Mouse (Mus musculus): ENCODE data around the gene Cdc42bpg. TPM values are rescaled to one million over a fixed set of nuclear protein-coding genes. Genes with fewer than 3 reads are reported as not detected.

Gene Cdc42bpg
- polyA plus RNA-seq, 1 experiment from 2014 or later = 1.6 TPM

DNA sequence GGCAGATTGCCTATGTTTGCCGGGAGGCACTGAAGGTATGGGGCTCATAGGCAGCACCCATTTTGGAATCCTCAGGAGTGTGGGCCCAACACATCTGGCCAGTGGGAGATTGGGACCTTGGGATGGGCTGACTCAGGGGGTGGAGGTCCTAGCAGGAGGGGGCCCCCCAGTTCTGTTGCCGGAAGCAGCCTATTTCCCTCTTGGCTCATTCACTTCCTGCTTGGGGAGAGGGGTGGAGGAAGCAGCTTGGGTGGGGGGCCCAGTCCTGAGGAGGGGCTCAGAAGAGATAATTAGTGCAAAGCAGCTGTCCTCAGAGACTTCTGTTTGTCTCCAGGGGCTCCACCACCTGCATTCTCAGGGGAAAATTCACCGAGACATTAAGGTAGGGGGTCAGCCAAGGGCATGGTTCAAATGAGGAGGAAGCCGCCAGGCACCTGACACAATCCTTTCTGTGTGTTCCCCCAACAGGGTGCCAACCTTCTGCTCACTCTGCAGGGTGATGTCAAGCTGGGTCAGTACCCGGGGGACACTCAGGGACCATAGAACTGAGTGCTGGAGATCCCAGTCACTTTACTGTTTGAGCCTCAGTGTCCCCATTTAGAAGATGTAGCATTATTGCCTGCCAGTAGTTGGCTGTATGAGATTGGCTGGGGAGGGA lies 36.1 kb downstream of the Cdc42bpg start:
- Histone ChIP-seq H3K4me1 (ENCODE audit: control insufficient read depth, insufficient read depth, low read length) (no peaks in the 10 kb centered on the region), H3K27ac (replicated peaks; ENCODE audit: low read depth, low read length) (no peak overlapping the region), H3K9me3 (ENCODE audit: control insufficient read depth, low read length) (no peaks in the 10 kb centered on the region), H3K4me2 (ENCODE audit: low read depth, low read length) (no peak overlapping the region; the same call in 1 of the 2 replicates), H3K36me3 (ENCODE audit: control insufficient read depth, insufficient read depth, low read length) (peaks cover 76% of the 10 kb centered on the region), H3K9ac (ENCODE audit: low read depth, low read length) (no peak overlapping the region), H3K4me3 (ENCODE audit: low read depth, low read length) (no peak overlapping the region), H3K27me3 (replicated peaks; ENCODE audit: control insufficient read depth, insufficient read depth, low read length) (no peaks in the 10 kb centered on the region)
- WGBS = 62% methylated on average over 5 of the region's 5 CpGs
- ATAC-seq (ENCODE audit: low read depth) = no peak
- DNase-seq (ENCODE audit: low spot score) = no peak

DNA sequence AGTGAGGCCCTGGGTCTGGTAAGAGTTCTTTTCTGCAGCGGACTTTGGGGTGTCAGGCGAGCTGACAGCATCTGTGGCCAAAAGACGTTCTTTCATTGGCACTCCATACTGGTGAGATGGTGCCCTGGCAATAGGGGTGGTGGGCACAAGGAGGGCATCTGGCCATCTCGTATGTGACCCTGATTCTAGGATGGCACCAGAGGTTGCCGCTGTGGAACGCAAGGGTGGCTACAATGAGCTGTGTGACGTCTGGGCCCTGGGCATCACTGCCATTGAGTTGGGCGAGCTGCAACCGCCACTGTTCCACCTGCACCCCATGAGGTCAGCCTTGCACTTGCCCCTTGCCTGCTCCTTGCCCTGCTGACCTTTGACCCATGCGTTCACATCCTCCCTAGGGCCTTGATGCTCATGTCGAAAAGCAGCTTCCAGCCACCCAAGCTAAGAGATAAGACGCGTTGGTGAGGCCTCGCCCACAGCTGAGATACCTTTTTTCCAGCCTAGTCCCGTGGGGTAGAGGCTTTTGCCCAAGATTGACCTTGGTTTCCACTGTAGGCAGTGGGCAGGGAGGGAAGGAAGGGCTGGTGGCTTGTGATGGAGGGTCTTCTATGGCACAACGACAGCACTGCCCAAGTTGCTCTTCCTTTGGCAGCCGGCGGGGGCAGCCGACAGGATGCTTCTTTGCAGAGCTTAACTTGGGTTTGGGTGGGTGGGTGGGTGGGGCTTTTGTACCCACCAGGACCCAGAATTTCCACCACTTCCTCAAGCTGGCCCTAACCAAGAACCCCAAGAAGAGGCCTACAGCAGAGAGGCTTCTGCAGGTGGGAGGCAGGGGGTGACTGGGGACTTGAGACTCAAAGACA lies 37.0 kb downstream of the Cdc42bpg start:
- H3K36me3 ChIP-seq (ENCODE audit: control insufficient read depth, insufficient read depth, low read length) = peaks cover 70% of the 10 kb centered on the region
- H3K9ac ChIP-seq (ENCODE audit: low read depth, low read length) = no peak overlapping the region
- no peak for DNase-seq (ENCODE audit: low spot score)
- H3K9me3 ChIP-seq (ENCODE audit: control insufficient read depth, low read length) = no peaks in the 10 kb centered on the region
- ATAC-seq (ENCODE audit: low read depth) = no peak
- no peak overlapping the region for H3K27ac ChIP-seq (replicated peaks; ENCODE audit: low read depth, low read length)
- no peaks in the 10 kb centered on the region for H3K27me3 ChIP-seq (replicated peaks; ENCODE audit: control insufficient read depth, insufficient read depth, low read length)
- 83% methylated on average over 19 of the region's 19 CpGs for WGBS
- H3K4me2 ChIP-seq (ENCODE audit: low read depth, low read length) = no peak overlapping the region
- no peak overlapping the region for H3K4me3 ChIP-seq (ENCODE audit: low read depth, low read length)
- H3K4me1 ChIP-seq (ENCODE audit: control insufficient read depth, insufficient read depth, low read length) = no peaks in the 10 kb centered on the region

DNA sequence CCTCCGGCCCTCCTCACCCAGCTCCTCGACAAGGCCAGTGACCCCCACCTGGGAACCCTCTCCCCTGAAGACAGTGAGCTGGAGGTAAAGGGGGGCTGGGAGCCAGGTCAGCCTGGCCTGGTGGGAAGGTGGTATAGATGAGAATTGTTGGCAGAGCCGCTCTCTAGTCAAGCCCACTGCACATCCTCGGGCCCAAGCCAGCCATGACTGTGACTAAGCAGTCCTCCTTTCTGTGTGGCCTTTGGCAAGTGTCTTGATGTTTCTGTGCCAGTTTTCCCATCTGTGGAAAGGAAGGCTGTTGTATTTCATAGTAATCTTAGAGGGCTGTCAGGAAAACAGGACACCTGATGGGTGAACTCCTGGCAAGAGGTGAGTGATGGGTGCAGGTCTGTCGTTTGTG lies 37.7 kb downstream of the Cdc42bpg start:
- Histone ChIP-seq H3K9ac (ENCODE audit: low read depth, low read length) (no peak overlapping the region), H3K4me3 (ENCODE audit: low read depth, low read length) (no peak overlapping the region), H3K4me1 (ENCODE audit: control insufficient read depth, insufficient read depth, low read length) (no peaks in the 10 kb centered on the region), H3K9me3 (ENCODE audit: control insufficient read depth, low read length) (no peaks in the 10 kb centered on the region), H3K4me2 (ENCODE audit: low read depth, low read length) (no peak overlapping the region), H3K27ac (replicated peaks; ENCODE audit: low read depth, low read length) (no peak overlapping the region), H3K27me3 (replicated peaks; ENCODE audit: control insufficient read depth, insufficient read depth, low read length) (no peaks in the 10 kb centered on the region), H3K36me3 (ENCODE audit: control insufficient read depth, insufficient read depth, low read length) (peaks cover 65% of the 10 kb centered on the region)
- DNase-seq (ENCODE audit: low spot score) (no peak), ATAC-seq (ENCODE audit: low read depth) (no peak)
- WGBS = 93% methylated on average over 5 of the region's 5 CpGs

- Histone ChIP-seq H3K27me3 (replicated peaks; ENCODE audit: control insufficient read depth, insufficient read depth, low read length) (no peaks in the 10 kb centered on the region), H3K27ac (replicated peaks; ENCODE audit: low read depth, low read length) (no peak overlapping the region), H3K9ac (ENCODE audit: low read depth, low read length) (no peak overlapping the region), H3K4me3 (ENCODE audit: low read depth, low read length) (no peak overlapping the region), H3K36me3 (ENCODE audit: control insufficient read depth, insufficient read depth, low read length) (peaks cover 60% of the 10 kb centered on the region), H3K9me3 (ENCODE audit: control insufficient read depth, low read length) (no peaks in the 10 kb centered on the region), H3K4me1 (ENCODE audit: control insufficient read depth, insufficient read depth, low read length) (no peaks in the 10 kb centered on the region), H3K4me2 (ENCODE audit: low read depth, low read length) (no peak overlapping the region)
- DNase-seq (ENCODE audit: low spot score) (no peak), ATAC-seq (ENCODE audit: low read depth) (no peak)
- WGBS = 93% methylated on average over 4 of the region's 5 CpGs
Observed at GRCm38 (mm10) chr19:6346023-6346422, 39.8 kb downstream of the Cdc42bpg start.

DNA sequence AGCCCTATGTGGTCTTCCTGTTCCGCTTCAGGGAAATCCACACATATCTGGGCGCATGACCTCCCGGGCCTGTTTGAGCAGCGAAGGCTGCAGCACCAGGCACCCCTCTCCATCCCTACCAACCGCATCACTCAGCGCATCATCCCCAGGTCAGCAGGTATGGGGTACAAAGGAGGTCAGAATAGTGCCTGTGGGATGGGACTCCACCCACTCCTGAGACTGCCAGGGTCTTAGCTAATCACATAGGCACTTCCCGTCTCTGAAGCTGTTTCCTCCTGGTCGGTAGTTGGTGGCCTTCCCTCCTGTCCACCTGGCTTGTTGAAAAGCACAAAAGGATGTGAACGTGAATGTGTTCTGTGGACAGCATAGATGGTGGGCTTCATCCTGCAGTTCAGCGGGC lies 40.4 kb downstream of the Cdc42bpg start:
- H3K4me3 ChIP-seq (ENCODE audit: low read depth, low read length) = no peak overlapping the region
- H3K9me3 ChIP-seq (ENCODE audit: control insufficient read depth, low read length) = no peaks in the 10 kb centered on the region
- no peak overlapping the region for H3K27ac ChIP-seq (replicated peaks; ENCODE audit: low read depth, low read length)
- no peak overlapping the region for H3K9ac ChIP-seq (ENCODE audit: low read depth, low read length)
- 86% methylated on average over 10 of the region's 10 CpGs for WGBS
- DNase-seq (ENCODE audit: low spot score) (no peak), ATAC-seq (ENCODE audit: low read depth) (no peak)
- H3K27me3 ChIP-seq (replicated peaks; ENCODE audit: control insufficient read depth, insufficient read depth, low read length) = no peaks in the 10 kb centered on the region
- no peak overlapping the region for H3K4me2 ChIP-seq (ENCODE audit: low read depth, low read length)
- peaks cover 60% of the 10 kb centered on the region for H3K36me3 ChIP-seq (ENCODE audit: control insufficient read depth, insufficient read depth, low read length)
- no peaks in the 10 kb centered on the region for H3K4me1 ChIP-seq (ENCODE audit: control insufficient read depth, insufficient read depth, low read length)

GRCm38 (mm10) chr19:6347615-6348014 lies 41.4 kb downstream of the Cdc42bpg start:
- Histone ChIP-seq H3K27me3 (replicated peaks; ENCODE audit: control insufficient read depth, insufficient read depth, low read length) (no peaks in the 10 kb centered on the region), H3K36me3 (ENCODE audit: control insufficient read depth, insufficient read depth, low read length) (peaks cover 62% of the 10 kb centered on the region), H3K4me3 (ENCODE audit: low read depth, low read length) (no peak overlapping the region), H3K4me1 (ENCODE audit: control insufficient read depth, insufficient read depth, low read length) (no peaks in the 10 kb centered on the region), H3K27ac (replicated peaks; ENCODE audit: low read depth, low read length) (no peak overlapping the region), H3K9ac (ENCODE audit: low read depth, low read length) (no peak overlapping the region), H3K9me3 (ENCODE audit: control insufficient read depth, low read length) (no peaks in the 10 kb centered on the region), H3K4me2 (ENCODE audit: low read depth, low read length) (no peak overlapping the region)
- 90% methylated on average over 4 of the region's 4 CpGs for WGBS
- ATAC-seq (ENCODE audit: low read depth) (no peak), DNase-seq (ENCODE audit: low spot score) (no peak)

- H3K4me3 ChIP-seq (ENCODE audit: low read depth, low read length) = no peak overlapping the region
- WGBS = 59% methylated on average over 9 of the region's 9 CpGs
- no peak for DNase-seq (ENCODE audit: low spot score)
- H3K9me3 ChIP-seq (ENCODE audit: control insufficient read depth, low read length) = no peaks in the 10 kb centered on the region
- no peak overlapping the region for H3K9ac ChIP-seq (ENCODE audit: low read depth, low read length)
- H3K4me1 ChIP-seq (ENCODE audit: control insufficient read depth, insufficient read depth, low read length) = no peaks in the 10 kb centered on the region
- no peak for ATAC-seq (ENCODE audit: low read depth)
- peaks cover 63% of the 10 kb centered on the region for H3K36me3 ChIP-seq (ENCODE audit: control insufficient read depth, insufficient read depth, low read length)
- H3K27ac ChIP-seq (replicated peaks; ENCODE audit: low read depth, low read length) = no peak overlapping the region
- H3K4me2 ChIP-seq (ENCODE audit: low read depth, low read length) = no peak overlapping the region
- H3K27me3 ChIP-seq (replicated peaks; ENCODE audit: control insufficient read depth, insufficient read depth, low read length) = no peaks in the 10 kb centered on the region
Observed at GRCm38 (mm10) chr19:6348717-6349116, 42.5 kb downstream of the Cdc42bpg start.

- 19% methylated on average over 13 of the region's 14 CpGs for WGBS
- Histone ChIP-seq H3K9ac (ENCODE audit: low read depth, low read length) (no peak overlapping the region), H3K27ac (replicated peaks; ENCODE audit: low read depth, low read length) (no peak overlapping the region), H3K36me3 (ENCODE audit: control insufficient read depth, insufficient read depth, low read length) (peaks cover 59% of the 10 kb centered on the region), H3K4me2 (ENCODE audit: low read depth, low read length) (no peak overlapping the region), H3K9me3 (ENCODE audit: control insufficient read depth, low read length) (no peaks in the 10 kb centered on the region), H3K4me3 (ENCODE audit: low read depth, low read length) (no peak overlapping the region), H3K27me3 (replicated peaks; ENCODE audit: control insufficient read depth, insufficient read depth, low read length) (no peaks in the 10 kb centered on the region), H3K4me1 (ENCODE audit: control insufficient read depth, insufficient read depth, low read length) (no peaks in the 10 kb centered on the region)
- ATAC-seq (ENCODE audit: low read depth) (no peak), DNase-seq (ENCODE audit: low spot score) (no peak)
Observed at GRCm38 (mm10) chr19:6349215-6349983, 43.1 kb downstream of the Cdc42bpg start.

All from embryonic facial prominence, embryonic 14.5 days (tissue).